Mouse (Mus musculus): ENCODE data around the gene Stk32b.

The Stk32b gene

GRCm38 (mm10) chr5:37716505-37717372 is at the start of gene Stk32b:
Stk32b (minus strand) TSS chr5:37717171.
- DNase-seq (ENCODE audit: low spot score in 2 of 2): no peak

- no peak for DNase-seq (ENCODE audit: low spot score in 2 of 2)
These were observed 48.9 kb upstream of the Stk32b start for GRCm38 (mm10) chr5:37765851-37766250.

- no peak for DNase-seq (ENCODE audit: low spot score in 2 of 2)
These were observed 45.1 kb upstream of the Stk32b start for GRCm38 (mm10) chr5:37762046-37762445.

GRCm38 (mm10) chr5:37753366-37753765 is 36.4 kb upstream of the Stk32b start:
- no peak for DNase-seq (ENCODE audit: low spot score in 2 of 2)

GRCm38 (mm10) chr5:37752027-37752967 is 35.3 kb upstream of the Stk32b start:
- no peak for DNase-seq (ENCODE audit: low spot score in 2 of 2)

GRCm38 (mm10) chr5:37743889-37744707 is 27.1 kb upstream of the Stk32b start:
- DNase-seq (ENCODE audit: low spot score in 2 of 2): no peak

GRCm38 (mm10) chr5:37736213-37736612 is 19.2 kb upstream of the Stk32b start:
- DNase-seq (ENCODE audit: low spot score in 2 of 2): no peak

GRCm38 (mm10) chr5:37735224-37735623 is 18.3 kb upstream of the Stk32b start, which contains the start of gene Cytl1:
Cytl1 (plus strand) TSS chr5:37735519.
- no peak for DNase-seq (ENCODE audit: low spot score in 2 of 2)

GRCm38 (mm10) chr5:37730781-37731180 is 13.8 kb upstream of the Stk32b start:
- DNase-seq (ENCODE audit: low spot score in 2 of 2): no peak

- no peak for DNase-seq (ENCODE audit: low spot score in 2 of 2)
These were observed 8.4 kb upstream of the Stk32b start for GRCm38 (mm10) chr5:37725220-37725886.

GRCm38 (mm10) chr5:37720670-37721069 is 3.7 kb upstream of the Stk32b start:
- no peak for DNase-seq (ENCODE audit: low spot score in 2 of 2)

GRCm38 (mm10) chr5:37717384-37717963 is 503 bp upstream of the Stk32b start:
- DNase-seq (ENCODE audit: low spot score in 2 of 2): no peak

GRCm38 (mm10) chr5:37709257-37709904 is 7.6 kb downstream of the Stk32b start:
- no peak for DNase-seq (ENCODE audit: low spot score in 2 of 2)

GRCm38 (mm10) chr5:37708124-37708523 is 8.8 kb downstream of the Stk32b start:
- no peak for DNase-seq (ENCODE audit: low spot score in 2 of 2)

- DNase-seq (ENCODE audit: low spot score in 2 of 2): no peak
These were observed 12.0 kb downstream of the Stk32b start for GRCm38 (mm10) chr5:37704962-37705361.

- DNase-seq (ENCODE audit: low spot score in 2 of 2): no peak
These were observed 17.2 kb downstream of the Stk32b start for GRCm38 (mm10) chr5:37699757-37700156.

- no peak for DNase-seq (ENCODE audit: low spot score in 2 of 2)
These were observed 19.7 kb downstream of the Stk32b start for GRCm38 (mm10) chr5:37697286-37697685.

GRCm38 (mm10) chr5:37695773-37696172 is 21.2 kb downstream of the Stk32b start:
- no peak for DNase-seq (ENCODE audit: low spot score in 2 of 2)

GRCm38 (mm10) chr5:37692759-37693158 is 24.2 kb downstream of the Stk32b start:
- no peak for DNase-seq (ENCODE audit: low spot score in 2 of 2)

GRCm38 (mm10) chr5:37670781-37671180 is 46.2 kb downstream of the Stk32b start:
- DNase-seq (ENCODE audit: low spot score in 2 of 2): no peak

All from spleen, postnatal 14 days (tissue).